Mouse (Mus musculus) C2C12 (cell line): ENCODE measurements around the gene Olfr1490.

Experiments
- CTCF ChIP-seq: IDR thresholded peaks from one replicate; pipeline ENCODE4 v1.5.1; 2011; ENCODE audit not compliant: control insufficient read depth, insufficient read depth, insufficient read length
- MAX ChIP-seq: IDR thresholded peaks from one replicate; pipeline ENCODE4 v1.6.1; 2011; ENCODE audit warnings: mild to moderate bottlenecking, control low read depth
- MYOG ChIP-seq: IDR thresholded peaks from one replicate; pipeline ENCODE4 v1.6.1; 2011; ENCODE audit not compliant: control insufficient read depth, insufficient read length; ENCODE audit errors: extremely low read depth

GRCm38 (mm10) chr19:13650791-13651190 lies at the start of gene Olfr1490:
- no peak for TF ChIP-seq MAX
- no peak for TF ChIP-seq MYOG
- TF ChIP-seq CTCF = no peak
